ENCODE assay signal across 12 mouse cellular contexts in the genomic region with DNA sequence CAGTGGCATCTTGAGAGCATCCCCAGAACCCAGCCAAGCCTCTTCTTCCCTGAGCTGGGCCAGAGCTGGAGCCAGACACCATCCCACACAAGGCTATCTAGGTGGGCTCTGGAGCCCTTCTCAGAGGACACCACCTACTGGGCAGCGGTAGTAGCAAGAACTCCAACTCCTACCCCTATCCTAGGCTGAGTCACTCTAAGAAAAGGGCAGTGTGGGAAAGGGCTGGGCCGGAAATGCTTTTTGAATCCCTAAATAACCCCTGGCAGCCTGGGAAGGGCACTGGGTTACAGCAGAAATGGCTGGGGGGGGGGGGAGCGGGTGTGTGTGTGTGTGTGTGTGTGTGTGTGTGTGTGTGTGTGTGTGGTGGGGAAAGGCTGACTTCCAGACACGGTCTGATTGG. TPM values are rescaled to one million over a fixed set of nuclear protein-coding genes. Genes with fewer than 3 reads are reported as not detected.
DNase-seq lines count a peak whose midpoint lies in the region; TF ChIP-seq lines count a peak whose summit lies in the region.
"Had no signal": no experiment of that assay in that cellular context is flagged by ENCODE, and none has a peak within 500 bp of the region (broad histone marks: within the 10 kb centered on the region; RNA-seq: fewer than 3 reads in every experiment).

No protein-coding gene starts in this region.

- intact Hi-C loops in heart, postnatal 14 days (cut with DNase I), result no loop called here
- intact Hi-C loops in left cerebral cortex, postnatal 36 days (cut with DNase I), result no loop called here

- H3K27ac ChIP-seq in layer of hippocampus, adult 2 months, result 0 out of 2 replicates have a peak overlapping the region, but pooled peaks have one; percentile 14
- H3K27ac ChIP-seq in embryonic fibroblast, embryonic 13.5 days (ENCODE audit: insufficient read depth, low read length), result peak overlapping the region; percentile 17; the same call in 1 of the 2 replicates
- H3K27ac ChIP-seq: intestine, embryonic 15.5 days; limb, embryonic 12.5 days had no signal

- peak; percentile 51 for TF ChIP-seq CTCF in layer of hippocampus, adult 2 months (conservative IDR thresholded peaks at IDR 0.05)
- no peak for TF ChIP-seq CTCF in embryonic fibroblast, embryonic 13.5 days (IDR thresholded peaks at IDR 0.05; ENCODE audit: borderline replicate concordance, insufficient read depth, low read length)

- DNase-seq in layer of hippocampus, adult 2 months (ENCODE audit: low spot score in 2 of 2), result no peak
- DNase-seq in layer of hippocampus, adult 9-11 months, result no peak
- peak; percentile 45 to 60 for DNase-seq in heart, postnatal 14 days
- peak; percentile 40 for DNase-seq in lung, postnatal 14 days
- no peak for DNase-seq in left cerebral cortex, postnatal 36 days (ENCODE audit: low spot score in 2 of 2)
- no peak for DNase-seq in right cerebral cortex, postnatal 36 days (ENCODE audit: low spot score in 2 of 2)
- no peak for DNase-seq in frontal cortex, postnatal 14 days (ENCODE audit: low spot score in 2 of 2)

- no peak overlapping the region for H3K4me3 ChIP-seq in layer of hippocampus, adult 2 months
- no peak overlapping the region for H3K4me3 ChIP-seq in embryonic fibroblast, embryonic 13.5 days (ENCODE audit: insufficient read depth, low read length)
- H3K4me3 ChIP-seq: intestine, embryonic 15.5 days; limb, embryonic 12.5 days had no signal

- no peak for TF ChIP-seq POLR2A in embryonic fibroblast, embryonic 13.5 days (IDR thresholded peaks at IDR 0.05; ENCODE audit: low read depth, low read length)

- peaks cover 4% of the 10 kb centered on the region for H3K4me1 ChIP-seq in embryonic fibroblast, embryonic 13.5 days (ENCODE audit: control insufficient read depth, insufficient read depth, low read length)
- H3K4me1 ChIP-seq: limb, embryonic 12.5 days had no signal

RNA-seq across cellular contexts. Expression of gene Slc12a4, which starts 8.1 kb away (rescaled TPM):
- total RNA-seq in layer of hippocampus, adult 2 months (2021), result 10 to 100 TPM; 19.4 to 26.6 TPM
- 60.2 and 82.1 TPM in 2 replicates for polyA plus RNA-seq in embryonic fibroblast, embryonic 13.5 days (2011; ENCODE audit: insufficient read length, low read depth, missing spikeins)
- total RNA-seq in heart, postnatal 14 days (2021), result 10 to 100 TPM; 50.8 to 52.0 TPM
- total RNA-seq in left cerebral cortex, postnatal 36 days (2021), result 10 to 100 TPM; 18.6 to 20.0 TPM

RNA-seq across cellular contexts. Expression of gene Lcat, which starts 14.6 kb away (rescaled TPM):
- total RNA-seq in layer of hippocampus, adult 2 months (2021), result 10 to 100 TPM; 37.6 to 40.6 TPM
- 2.3 and 3.9 TPM in 2 replicates for polyA plus RNA-seq in embryonic fibroblast, embryonic 13.5 days (2011; ENCODE audit: insufficient read length, low read depth, missing spikeins)
- 1 to 10 TPM; 1.0 to 1.3 TPM for total RNA-seq in heart, postnatal 14 days (2021)
- 10 to 100 TPM; 26.7 to 29.0 TPM for total RNA-seq in left cerebral cortex, postnatal 36 days (2021)

RNA-seq across cellular contexts. Expression of gene Psmb10, which starts 19.6 kb away (rescaled TPM):
- 10 to 100 TPM; 53.0 to 61.6 TPM for total RNA-seq in layer of hippocampus, adult 2 months (2021)
- polyA plus RNA-seq in embryonic fibroblast, embryonic 13.5 days (2011; ENCODE audit: insufficient read length, low read depth, missing spikeins), result 27.1 and 30.5 TPM in 2 replicates
- 10 to 100 TPM; 57.6 to 66.5 TPM for total RNA-seq in heart, postnatal 14 days (2021)
- 100 to 1,000 TPM in 1 of 2 experiments, 10 to 100 TPM in 1; 80.6 to 117 TPM for total RNA-seq in left cerebral cortex, postnatal 36 days (2021)

RNA-seq across cellular contexts. Expression of gene Dpep3, which starts 21.4 kb away (rescaled TPM):
- total RNA-seq in layer of hippocampus, adult 2 months (2021), result not detected
- not detected in 2 replicates for polyA plus RNA-seq in embryonic fibroblast, embryonic 13.5 days (2011; ENCODE audit: insufficient read length, low read depth, missing spikeins)
- not detected for total RNA-seq in heart, postnatal 14 days (2021)
- not detected for total RNA-seq in left cerebral cortex, postnatal 36 days (2021)
- polyA plus RNA-seq: brain, embryonic 14.5 days; intestine, embryonic 15.5 days; limb, embryonic 12.5 days; midbrain, embryonic 11.5 days had no signal

RNA-seq across cellular contexts. Expression of gene Ctrl, which starts 24.2 kb away (rescaled TPM):
- 1 to 10 TPM; 1.4 to 1.5 TPM for total RNA-seq in layer of hippocampus, adult 2 months (2021)
- polyA plus RNA-seq in embryonic fibroblast, embryonic 13.5 days (2011; ENCODE audit: insufficient read length, low read depth, missing spikeins), result not detected in 2 replicates
- under 1 TPM; 0.46 to 0.55 TPM for total RNA-seq in heart, postnatal 14 days (2021)
- total RNA-seq in left cerebral cortex, postnatal 36 days (2021), result 1 to 10 TPM in 1 of 2 experiments, under 1 TPM in 1; 0.79 to 1.9 TPM

Comparison
In these comparisons a context has a peak if more than half of its experiments do, and no peak if none do; other contexts are left out.
1. DNase-seq: peak in heart, postnatal 14 days (2 of 2) and lung, postnatal 14 days (single experiment); none in layer of hippocampus, adult 2 months (0 of 2), layer of hippocampus, adult 9-11 months (single experiment), left cerebral cortex, postnatal 36 days (0 of 2), right cerebral cortex, postnatal 36 days (0 of 2) and frontal cortex, postnatal 14 days (0 of 2).
2. RNA of gene Lcat, which starts 14.6 kb away (total RNA-seq): 37.6 to 40.6 TPM in layer of hippocampus, adult 2 months and 26.7 to 29.0 TPM in left cerebral cortex, postnatal 36 days; 1.0 to 1.3 TPM in heart, postnatal 14 days; every median in the first group is over 10 times any median in the second.